Mouse (Mus musculus) liver (tissue): ENCODE measurements at regions not wholly inside any gene's neighbourhood (a gene's known extent, or its start where the extent isn't known, plus 50 kb on each side); places are given as distances from the start of the nearest gene placed in this dataset.

Experiments
- DNase-seq: peaks from one replicate; pipeline ENCODE4 v3.0.0-alpha.2; 2020; ENCODE audit warnings: mixed read lengths

DNA sequence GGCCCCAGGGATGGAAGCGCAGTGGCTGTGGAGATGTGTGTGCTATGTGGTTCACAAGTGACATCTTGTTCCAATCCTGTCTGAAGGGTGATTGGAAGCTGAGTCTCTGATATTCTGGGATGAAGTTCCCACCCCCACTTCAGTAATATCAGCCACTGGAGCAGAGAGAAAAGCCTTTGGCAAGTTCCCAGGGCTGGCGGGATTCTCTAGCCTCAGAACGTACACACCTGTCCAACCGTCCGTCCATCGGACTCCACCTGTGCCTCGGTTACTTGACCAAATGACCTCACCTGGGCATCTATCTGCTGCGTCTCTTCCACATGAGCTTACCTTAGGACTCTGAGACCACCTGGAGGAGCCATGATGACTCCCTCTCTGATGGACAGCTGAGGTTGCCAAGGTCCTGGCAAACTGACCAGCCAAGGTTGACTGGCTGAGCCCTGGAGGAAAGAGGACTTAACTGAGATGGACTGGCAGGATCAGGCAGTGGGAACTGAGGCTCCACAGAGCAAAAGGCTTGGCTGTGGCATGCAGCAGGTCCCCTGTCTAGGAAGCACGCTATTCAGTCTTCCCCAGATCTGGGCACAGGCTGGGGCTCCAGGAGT, 152.5 kb upstream of the A530016L24Rik start:
- no peak for DNase-seq

DNA sequence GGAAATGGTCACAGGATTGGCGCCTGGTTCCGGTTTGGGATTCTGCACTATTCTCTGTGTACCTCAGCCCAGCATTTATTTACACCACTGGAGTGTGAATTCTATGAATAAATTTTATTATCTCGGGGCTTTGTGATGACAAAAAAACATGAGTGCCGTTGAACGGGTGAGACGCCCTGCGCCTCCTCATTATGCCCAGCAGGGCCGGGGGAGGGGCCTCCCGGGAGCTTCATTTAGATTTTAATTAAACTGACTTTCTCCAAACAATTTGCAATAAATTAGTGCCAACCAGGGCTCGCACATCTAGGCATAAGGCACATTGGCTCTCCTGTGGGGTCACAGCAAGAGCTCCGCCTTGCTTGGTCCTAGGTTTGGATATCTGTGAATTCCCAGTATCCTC, 151.8 kb upstream of the A530016L24Rik start:
- no peak for DNase-seq

DNA sequence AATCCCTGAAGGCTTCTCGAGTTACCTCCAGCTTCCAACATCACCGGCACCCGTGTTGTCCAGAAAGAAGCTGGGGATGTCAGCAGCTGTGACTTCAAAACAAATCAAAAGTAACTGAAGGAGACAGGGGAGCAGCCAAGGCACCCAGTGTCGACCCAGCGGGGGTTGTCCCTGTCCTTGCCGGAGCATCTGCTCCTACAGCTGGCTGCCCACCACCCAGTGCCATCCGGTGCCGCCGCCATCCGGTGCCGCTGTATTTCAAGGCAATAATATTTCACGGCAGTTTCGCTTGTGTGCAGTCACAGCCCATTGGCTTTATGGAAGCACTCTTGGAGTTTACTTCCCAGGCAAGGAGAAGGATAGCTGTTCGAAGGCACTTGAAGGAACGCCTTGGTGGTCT, 150.3 kb upstream of the A530016L24Rik start:
- DNase-seq, result no peak

DNA sequence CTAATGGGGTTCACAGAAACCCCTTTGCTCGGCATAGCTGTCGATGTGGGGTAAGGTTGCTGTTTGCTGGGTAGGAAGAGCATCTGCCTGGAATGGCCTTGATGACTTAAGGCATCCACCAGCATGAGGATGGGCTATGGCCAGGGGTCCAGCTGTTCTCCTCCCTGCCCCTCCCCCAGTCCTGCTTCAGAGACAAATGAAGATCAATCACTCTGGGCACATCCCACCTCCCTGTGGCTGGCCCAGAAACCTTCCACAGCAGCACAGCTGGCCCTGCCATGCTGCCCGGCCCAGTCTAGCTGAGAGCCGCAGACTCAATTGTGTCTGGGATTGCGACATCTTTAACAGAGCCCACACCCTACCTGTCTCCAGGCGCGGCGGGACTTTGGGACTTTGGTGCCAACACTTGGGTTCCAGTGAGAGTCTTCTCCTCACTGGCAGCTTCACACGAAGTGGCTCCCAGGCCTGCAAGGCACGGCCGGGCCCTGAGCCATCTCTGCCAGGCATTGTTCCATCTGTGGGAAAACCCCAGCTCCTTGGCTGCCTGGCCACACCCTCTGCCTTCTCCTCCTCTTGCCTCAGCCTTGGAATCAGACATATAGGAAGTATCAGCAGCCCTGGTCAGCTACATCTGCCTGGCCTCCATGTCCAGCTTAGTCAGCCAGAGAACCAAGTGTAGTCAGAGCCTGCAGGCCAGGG, 149.6 kb upstream of the A530016L24Rik start:
- DNase-seq, result no peak

DNA sequence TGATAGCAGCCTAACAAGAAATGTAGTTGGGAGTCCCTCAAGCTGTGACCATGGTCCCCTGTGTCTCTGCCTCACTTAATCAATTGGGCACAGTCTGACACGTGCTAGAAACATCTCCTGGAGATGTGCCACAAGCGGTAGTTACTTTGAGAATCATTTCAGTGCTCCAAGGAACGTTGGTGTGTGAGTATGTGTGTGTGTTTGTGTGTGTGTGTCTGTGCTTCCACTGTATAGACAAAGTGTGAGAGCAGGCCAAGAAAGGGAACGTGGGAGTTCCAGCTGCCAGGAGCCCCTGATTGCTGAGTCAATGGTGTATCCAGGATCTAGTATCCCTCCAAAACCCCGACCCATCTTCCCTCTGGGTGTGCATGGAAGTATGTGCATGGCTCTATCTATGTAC, 149.0 kb upstream of the A530016L24Rik start:
- DNase-seq, result no peak

DNA sequence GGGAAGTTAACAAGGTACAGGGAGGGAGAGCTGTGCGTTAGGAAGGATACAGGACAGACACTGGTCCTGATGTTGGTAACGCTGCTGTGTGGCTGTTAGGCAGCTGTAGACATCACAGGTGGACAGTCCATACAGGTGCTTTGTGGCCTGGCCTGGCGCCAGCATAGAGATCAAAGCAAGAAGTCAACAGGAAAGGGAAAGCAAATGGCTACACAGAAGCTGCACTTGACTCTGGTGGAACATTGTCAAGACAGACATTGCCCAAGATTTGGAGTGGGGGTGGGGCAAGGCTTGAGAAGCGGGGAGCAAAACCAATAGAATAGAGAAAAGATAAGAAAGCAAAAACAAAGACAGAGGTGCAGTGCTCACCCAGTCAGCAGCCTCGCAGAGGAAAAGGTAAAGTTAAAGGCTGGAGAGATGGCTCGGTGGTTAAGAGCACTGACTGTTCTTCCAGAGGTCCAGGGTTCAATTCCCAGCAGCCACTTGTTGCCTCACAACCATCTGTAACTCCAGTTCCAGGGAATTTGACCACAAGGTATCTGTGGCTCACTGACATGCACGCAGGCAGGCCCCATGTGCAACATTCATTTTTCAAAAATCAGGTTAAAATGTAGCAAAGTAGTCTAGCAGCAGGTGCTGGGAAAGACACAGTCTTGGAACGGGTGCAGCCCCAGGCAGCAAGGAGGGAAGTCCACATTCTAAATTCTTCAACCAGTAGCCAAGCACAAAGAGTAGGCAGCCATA, 147.3 kb upstream of the A530016L24Rik start:
- peak; percentile 2 for DNase-seq

DNA sequence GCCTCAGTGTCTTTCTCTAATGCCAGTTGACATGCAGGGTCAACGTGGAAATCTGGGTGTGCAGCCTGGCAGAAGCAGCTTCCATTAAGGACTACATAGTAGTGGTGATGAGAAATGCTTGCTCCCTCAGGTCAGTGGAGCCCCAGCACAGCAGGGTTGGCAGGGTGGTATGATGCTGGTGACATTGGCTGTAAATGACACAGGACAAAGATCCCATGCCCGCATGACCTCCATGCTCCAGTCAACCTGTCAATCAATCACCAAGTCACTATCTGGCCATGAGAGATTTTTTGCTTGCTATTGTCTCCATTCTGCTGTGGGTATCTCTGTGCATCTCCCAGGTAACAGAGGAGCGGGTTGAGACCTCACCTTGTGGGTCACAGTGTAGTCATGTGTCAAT, 146.2 kb upstream of the A530016L24Rik start:
- DNase-seq, result no peak

DNA sequence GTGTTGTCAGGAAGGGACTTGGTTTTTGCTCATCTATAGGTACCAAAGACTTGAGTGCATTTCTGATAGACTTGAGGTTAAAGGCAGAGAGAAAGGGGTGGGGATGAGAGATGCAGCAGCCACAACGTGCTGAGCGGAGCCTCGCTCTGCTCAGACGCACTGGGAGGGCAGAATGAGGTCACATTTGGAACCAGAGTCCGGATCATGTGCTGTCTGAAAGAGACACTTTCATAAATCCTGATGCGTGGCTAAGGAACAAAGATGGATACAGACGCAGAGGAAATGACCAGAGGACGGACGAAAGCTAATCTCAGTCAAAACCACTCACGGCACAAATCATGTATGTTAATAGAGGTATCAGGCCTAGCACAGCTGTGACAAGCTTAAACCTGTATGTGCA, 145.0 kb upstream of the A530016L24Rik start:
- DNase-seq, result no peak

DNA sequence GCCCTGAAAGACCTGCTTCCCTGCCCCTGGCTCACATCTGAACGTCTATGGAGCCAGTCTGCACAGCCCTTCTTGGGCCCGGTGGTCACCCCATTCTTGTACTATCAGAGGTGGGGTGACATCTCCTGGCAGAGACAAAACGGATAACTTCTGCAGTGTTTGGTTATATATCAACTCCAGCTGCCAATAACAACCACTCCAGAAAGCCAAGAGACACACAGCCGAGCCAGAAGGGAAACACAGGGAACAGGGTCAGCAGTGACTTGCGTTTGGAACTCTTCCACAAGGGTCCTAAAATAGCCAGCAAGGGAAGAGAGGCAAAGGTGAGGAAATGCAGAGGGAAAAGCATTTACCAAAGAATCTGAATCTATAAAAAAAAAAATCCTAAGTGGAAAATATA, 143.5 kb upstream of the A530016L24Rik start:
- DNase-seq, result no peak

DNA sequence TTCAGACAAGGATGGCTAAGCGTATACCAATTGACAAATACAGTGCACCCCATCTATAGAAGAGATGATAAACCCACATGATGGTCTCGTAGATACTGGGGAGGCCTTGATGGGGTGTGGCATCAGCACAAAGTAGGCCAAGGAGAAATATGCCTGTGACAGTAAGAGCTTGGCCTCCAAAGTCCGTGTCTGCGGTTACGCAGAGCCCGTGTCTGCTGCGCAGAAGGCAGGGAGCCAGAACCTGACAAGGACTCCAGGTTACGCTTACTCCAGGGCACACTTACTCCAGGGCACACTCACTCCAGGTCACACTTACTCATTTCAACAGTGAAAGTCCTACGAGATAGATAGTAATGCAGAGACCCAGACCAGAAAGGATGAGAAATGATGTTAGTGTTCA, 141.1 kb upstream of the A530016L24Rik start:
- DNase-seq, result no peak

DNA sequence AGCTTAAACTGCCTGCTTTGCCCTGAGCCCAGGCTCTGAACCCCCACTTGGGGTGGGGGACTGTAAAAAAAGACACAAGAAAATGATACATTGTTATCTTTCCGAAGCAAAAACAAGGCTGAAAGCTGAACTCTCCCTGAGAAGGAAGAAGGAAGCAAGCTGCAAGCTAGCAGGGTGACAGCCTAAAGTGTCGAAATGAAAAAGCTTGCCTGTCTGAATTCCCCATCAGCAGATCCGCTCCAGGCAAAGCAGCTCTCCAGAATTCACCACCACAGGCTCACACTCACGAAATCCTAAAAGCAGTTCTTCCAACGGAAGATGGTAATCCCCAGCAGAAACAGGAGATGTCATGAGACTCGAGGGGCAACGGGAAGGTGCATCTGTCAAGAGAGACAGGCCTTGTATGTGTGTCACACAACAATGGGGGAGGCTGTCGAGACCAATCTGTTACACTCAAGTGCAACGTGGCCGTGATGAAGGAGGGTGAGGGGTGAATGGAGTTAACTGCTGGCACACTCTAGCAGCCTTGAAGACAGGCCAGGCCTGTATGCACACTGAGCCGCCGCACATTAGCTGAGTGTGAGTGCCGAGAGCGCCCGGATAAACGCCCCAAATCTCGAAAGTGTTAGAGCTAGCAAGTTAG, 139.5 kb upstream of the A530016L24Rik start:
- DNase-seq, result no peak

DNA sequence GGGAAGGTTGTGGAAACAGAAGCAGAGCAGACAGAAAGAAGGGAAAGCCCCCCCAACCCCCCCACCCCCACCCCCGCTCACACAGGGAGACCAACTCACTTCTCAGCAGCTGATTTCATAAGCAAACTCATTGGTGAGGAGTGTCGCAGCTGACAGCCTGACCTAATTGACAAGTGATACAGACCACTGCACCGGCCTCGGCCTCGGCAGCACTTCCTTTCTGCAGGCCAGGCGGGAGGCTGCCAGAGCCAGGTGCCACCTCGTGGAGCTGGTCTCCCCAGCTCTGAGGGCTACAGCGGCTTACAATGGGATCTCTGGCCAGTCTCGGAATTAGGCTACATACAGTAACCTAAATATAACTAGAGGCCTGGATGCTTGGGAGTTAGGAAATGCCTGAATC, 138.5 kb upstream of the A530016L24Rik start:
- no peak for DNase-seq

DNA sequence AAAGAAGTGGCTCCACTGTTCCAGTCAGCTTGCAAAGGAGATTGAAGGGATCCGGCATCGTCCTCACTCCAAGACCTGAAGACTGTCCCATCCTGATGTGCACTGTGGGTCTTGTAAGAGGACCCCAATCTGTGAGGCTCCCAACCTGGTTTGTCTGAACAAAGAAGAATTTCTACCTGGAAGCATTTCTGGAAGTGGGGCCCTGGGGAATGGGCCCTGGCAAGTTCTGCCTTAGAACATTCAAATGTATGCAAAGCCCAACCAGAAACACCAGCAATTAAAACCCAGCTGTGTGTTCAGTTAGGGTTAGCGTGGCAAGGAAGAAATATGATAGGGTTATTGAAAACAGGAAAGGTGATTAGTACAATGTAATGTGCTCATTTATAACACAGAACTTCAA, 125.9 kb upstream of the A530016L24Rik start:
- no peak for DNase-seq

DNA sequence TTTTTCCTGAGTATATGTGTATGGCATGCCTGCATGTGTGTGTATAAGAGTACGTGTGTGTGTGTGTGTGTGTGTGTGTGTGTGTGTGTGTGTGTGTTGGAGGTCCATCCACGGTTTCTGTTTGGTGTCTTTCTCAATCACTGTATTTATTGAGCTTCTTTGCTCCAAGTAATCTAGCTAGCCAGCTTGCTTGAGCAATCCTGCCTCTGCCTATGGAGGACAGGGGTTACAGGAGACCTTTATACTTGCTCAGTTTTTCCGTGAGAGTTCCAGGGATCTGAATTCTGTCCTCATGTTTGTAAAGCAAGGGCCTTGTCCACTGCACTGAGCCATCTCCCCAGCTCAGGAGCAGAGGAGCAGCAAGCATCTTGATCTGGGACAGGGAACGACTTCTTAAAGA, 122.0 kb upstream of the A530016L24Rik start:
- DNase-seq, result no peak

DNA sequence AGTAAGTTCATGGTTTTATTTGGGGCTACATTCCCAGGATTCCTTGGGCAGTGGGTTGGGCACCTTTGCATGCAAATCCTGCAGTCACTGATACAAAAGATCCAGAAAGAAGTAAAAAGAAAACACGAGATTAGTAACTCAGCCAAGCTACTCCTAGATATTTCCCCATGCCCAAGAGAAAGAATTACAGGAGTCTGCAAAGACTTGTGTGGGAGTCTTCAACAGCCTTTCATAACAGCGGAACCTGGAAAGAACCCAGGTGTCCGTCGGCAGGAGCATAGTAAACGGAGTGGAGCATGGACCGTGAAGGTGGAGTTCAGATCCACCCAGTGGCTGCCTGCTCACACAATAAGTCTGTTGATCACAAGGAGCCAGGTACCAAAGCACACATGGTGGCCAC, 121.1 kb upstream of the A530016L24Rik start:
- no peak for DNase-seq

DNA sequence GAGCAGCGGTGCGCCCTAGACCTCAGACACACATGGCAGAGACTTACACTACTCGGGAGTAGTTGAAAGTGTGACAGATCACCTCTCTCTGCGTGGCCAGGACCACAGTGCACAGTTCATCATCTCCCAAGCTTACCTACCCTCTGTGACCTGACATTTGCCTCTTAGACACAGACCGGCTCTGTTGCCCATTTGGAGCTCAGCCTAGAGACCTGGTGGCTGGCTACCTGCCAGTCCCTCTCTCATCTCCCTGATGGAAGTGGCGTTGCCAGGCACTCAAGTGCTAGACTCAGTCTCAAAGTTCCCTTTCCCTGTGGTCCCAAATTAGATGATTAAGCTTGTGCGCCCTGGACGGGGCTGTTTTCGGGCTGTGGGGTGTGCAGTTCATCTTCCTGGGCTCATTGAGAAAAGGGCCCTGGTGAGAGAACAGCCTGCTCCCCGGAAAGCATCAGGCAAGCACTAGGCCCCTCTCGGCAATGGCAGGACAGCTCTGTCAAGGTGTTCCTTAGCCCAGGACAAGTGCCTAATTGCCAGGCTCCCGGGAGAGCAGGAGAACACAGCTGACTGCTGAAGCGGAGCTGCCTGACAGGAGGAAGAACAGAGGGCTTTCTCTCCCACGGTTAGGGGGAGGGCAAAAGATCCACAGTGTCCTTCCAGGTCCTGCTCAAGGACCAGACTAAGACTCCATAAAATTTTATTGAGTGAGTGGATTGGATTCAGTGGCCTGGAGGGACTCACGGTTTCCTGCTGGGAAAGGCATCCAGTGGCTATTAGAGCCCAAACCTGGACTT, 119.5 kb upstream of the A530016L24Rik start:
- no peak for DNase-seq

DNA sequence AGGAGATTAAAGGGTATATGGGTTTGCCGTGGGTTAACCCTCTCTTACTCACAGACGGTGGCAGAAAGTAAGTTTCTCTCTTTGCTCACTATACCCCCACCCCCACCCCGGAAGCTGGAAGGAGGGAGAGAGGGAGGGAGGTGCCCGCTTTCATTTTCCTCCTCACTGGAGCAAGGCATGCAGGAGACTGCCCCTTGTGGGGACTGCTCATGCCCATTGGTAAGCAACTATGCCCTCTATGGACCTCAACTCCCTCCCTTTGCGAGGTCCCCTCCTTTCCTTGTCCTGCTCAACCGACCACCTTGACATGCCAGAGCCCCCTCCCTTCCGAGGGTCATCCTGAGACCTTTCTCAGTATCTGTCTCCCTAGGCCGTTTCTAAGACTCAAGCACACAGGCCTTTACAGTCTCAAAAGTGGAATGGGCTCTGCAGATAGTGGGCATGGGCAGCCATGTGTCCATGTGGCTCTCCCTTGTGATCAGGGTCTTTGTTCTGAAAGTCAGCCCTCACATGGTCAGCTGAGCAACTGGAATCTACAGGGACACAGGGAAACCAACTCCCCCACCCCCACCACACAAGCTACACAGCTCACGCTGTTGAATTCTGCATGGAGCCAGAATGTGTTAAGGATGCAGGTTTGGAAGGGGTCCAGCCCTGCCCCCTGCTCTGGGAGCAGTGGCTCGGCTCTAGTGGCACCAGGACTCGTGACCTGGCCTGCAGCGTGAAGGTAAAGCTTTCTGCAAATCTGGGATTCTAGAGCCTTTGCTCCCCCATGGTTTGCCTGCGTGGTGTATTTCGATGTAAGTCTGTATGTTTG, 116.8 kb upstream of the A530016L24Rik start:
- DNase-seq, result no peak

DNA sequence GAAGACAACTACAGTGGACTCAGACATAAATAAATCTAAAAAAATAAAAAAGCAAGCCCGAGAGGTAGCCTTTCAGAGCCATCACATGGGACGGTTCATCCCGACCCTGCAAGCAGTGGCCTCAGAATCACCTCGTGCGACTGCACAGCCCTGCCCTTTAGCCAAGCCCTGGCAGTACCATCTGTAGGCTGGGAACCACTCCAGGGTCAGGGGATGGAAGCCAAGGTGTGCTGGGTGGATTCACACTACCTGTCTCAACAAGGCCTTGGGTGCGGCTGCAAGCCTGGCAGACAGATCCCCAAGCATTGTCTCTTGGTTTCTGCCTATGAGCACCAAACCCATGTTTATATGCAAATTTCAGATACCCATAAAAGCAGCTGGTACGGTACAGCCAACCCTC, 115.3 kb upstream of the A530016L24Rik start:
- no peak for DNase-seq

DNA sequence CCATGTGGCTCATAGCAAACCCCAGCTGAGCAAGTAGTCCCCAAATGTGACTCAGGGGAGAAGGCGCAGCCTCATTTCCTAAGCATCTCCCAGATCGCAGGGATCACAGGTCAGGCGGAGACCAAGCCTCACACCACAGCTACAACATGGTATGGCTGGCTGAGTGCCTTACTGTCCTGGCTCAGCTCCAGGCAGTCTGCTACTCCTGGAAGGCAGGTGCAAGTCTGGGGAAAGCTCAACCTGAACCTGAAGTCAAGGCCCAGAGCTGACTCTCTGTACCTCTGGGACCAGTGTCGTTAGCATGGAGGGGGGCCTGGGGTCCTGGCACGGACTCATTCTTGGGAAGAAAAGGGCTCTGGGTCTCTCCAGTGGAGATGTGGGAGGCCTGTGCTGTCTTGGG, 113.0 kb upstream of the A530016L24Rik start:
- DNase-seq, result no peak

DNA sequence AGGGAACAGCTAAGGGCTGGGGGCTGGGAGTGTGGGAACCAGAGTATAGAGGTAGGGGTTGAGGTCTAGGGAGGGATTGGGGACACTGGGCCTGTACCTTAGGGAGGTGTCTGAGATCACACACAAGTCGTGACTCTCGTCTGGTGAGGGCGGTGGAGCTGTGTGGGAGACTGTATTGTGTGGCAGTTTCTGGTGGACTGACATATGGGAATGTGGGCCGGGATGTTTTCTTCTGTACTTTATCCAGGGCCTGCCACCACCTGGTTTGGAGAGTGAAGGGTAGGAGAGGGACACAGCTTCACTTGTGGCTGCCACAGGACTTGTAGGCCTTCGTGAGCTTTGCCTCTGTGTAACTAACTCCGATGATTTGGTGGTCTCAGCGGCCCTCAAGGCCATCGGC, 112.5 kb upstream of the A530016L24Rik start:
- no peak for DNase-seq

DNA sequence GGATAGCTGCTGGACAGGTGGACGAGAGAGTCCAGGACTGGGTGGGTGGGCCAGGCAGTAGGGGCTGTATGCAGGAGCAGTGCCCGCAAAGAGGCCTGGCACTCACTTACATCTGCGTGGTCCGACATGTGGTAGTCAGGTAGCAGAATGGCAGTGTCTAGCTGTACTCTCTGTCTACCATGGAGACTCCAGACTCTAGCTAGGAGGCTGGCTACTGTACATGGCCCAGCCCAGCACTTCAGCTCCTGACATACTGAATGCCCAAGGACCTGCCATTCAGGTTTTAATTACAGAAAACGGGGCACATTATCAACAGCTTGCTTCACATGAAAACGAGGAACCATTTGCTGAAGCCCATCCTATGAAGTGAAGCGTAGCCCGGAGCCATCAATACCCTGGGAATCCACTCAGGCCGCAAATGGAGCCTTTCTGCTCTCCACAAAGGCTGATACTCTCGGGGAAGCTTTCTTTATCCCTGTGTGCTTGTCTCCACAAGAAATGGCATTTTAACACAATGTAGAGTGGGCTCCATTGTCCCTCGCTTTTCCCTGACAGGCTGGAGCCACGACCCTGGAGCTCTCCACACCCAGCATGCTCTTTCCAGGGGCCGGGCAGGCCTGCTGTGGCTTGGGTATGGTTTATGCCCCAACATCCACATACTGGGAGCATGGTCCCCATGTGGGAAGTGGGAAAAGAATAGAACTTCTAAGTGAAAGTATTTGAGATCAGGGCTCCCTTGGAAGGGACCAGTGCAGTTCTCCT, 110.6 kb upstream of the A530016L24Rik start:
- no peak for DNase-seq
